Mouse (Mus musculus) lung, postnatal 0 days (tissue): ENCODE measurements around the gene Cfap161. TPM values are rescaled to one million over a fixed set of nuclear protein-coding genes. Genes with fewer than 3 reads are reported as not detected.

Experiments
- ATAC-seq: fragments of 200-750 bp; cut with Nextera tagmentation; 2 replicates; pipeline ENCODE4 v1.8.0; 2017; ENCODE audit warnings: moderate library complexity
- DNase-seq: peaks from one replicate; pipeline ENCODE4 v3.0.0-alpha.2; 2016; ENCODE audit warnings: low spot score
- H3K27ac ChIP-seq: fragments of 300-500 bp; sonication (generic); 2 replicates; pipeline ENCODE4 v1.5.1; 2014; ENCODE audit warnings: antibody characterized with exemption, mild to moderate bottlenecking, low read length, mixed read lengths
- H3K27me3 ChIP-seq: fragments of 300-500 bp; sonication (generic); replicated peaks from 2 replicates; pipeline ENCODE4 v1.6.1; 2014; ENCODE audit warnings: low read length, mixed read lengths; ENCODE audit not compliant: insufficient read depth
- H3K36me3 ChIP-seq: fragments of 300-500 bp; sonication (generic); 2 replicates; pipeline ENCODE4 v1.6.1; 2014; ENCODE audit warnings: low read length, mixed read lengths; ENCODE audit not compliant: insufficient read depth
- H3K4me1 ChIP-seq: fragments of 300-500 bp; sonication (generic); 2 replicates; pipeline ENCODE4 v1.6.1; 2014; ENCODE audit warnings: antibody characterized with exemption, low read depth, low read length, mixed read lengths; ENCODE audit not compliant: insufficient read depth
- H3K4me2 ChIP-seq: fragments of 300-500 bp; sonication (generic); replicated peaks from 2 replicates; pipeline ENCODE4 v1.6.1; 2014; ENCODE audit warnings: low read depth, mild to moderate bottlenecking, low read length, moderate library complexity, mixed read lengths
- H3K4me3 ChIP-seq: fragments of 300-500 bp; sonication (generic); 2 replicates; pipeline ENCODE4 v1.5.1; 2014; ENCODE audit warnings: low read depth, low read length
- H3K9ac ChIP-seq: fragments of 300-500 bp; sonication (generic); replicated peaks from 2 replicates; pipeline ENCODE4 v1.6.1; 2014; ENCODE audit warnings: low read depth, mild to moderate bottlenecking
- H3K9me3 ChIP-seq: fragments of 300-500 bp; sonication (generic); 2 replicates; pipeline ENCODE4 v1.6.1; 2016; ENCODE audit warnings: low read length, mixed read lengths
- CTCF ChIP-seq: IDR thresholded peaks from 2 replicates; pipeline ENCODE4 v1.5.1; 2016; ENCODE audit warnings: antibody characterized with exemption, mild to moderate bottlenecking
- EP300 ChIP-seq: IDR thresholded peaks from 2 replicates; pipeline ENCODE4 v1.6.1; 2016; ENCODE audit warnings: antibody characterized with exemption, mild to moderate bottlenecking, control low read depth
- WGBS: fragments of 180-500 bp; shearing (Covaris S2); extraction: QIAGEN DNeasy Blood & Tissue Kit; methylation state at CpG from one replicate; pipeline ENCODE4 v1.1.7; 2014; 5-methylcytosine and 5-hydroxymethylcytosine counted together
- polyA plus RNA-seq: library from polyadenylated mRNA; unstranded; fragments of >200 nt; fragmentation: Nextera tagmentation; extraction: Ambion mirVana; gene quantifications from 2 replicates; pipeline ENCODE4 v1.2.1, GENCODE M21; 2015

Gene Cfap161
- polyA plus RNA-seq, 1 experiment from 2014 or later: 6.8 TPM

DNA sequence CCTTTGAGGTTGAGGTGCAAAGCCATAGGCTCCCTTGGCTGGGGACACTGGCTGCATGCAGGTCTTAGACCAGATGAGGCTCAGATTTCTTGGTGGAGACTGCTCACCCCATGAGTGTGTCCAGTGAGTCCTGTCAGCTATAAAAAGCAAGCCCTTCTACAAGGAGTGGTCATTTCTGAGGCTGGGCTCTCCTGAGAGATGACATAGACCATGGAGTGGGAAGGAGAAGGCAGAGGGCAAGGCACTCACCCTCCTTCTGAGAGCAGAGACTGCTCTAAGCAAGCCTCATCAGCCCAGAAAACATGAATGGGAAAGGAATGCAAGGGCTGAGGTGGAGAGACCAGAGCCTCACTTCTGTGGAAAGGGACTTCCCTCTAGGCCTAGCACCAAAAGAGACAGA is 68.9 kb downstream of the Cfap161 start:
- TF ChIP-seq CTCF (no peak), EP300 (no peak)
- Histone ChIP-seq H3K4me2 (no peak overlapping the region), H3K9me3 (no peaks in the 10 kb centered on the region)

DNA sequence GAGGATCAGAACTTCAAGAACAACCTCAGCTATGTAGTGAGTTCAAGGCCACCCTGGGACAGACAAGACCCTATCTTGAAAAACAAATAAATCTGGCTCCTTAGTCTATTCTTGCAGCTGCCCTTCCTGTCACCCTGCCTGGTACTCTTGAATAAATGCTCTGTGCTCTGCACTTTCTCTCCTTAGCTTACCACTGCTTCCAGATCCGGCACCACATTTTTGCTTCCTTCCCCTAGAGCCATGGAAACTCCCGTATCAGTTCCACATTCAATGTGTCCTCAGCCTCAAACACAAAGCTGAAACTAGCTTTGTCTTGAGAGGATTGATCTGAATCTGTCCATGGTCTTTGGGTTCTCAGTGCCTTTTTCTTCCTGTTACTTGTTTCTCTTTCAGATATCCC is 70.1 kb downstream of the Cfap161 start:
- Histone ChIP-seq H3K27ac (no peak overlapping the region), H3K27me3 (no peaks in the 10 kb centered on the region), H3K4me2 (no peak overlapping the region), H3K4me1 (no peaks in the 10 kb centered on the region), H3K4me3 (no peak overlapping the region), H3K9ac (no peak overlapping the region), H3K36me3 (no peaks in the 10 kb centered on the region), H3K9me3 (no peaks in the 10 kb centered on the region)
- TF ChIP-seq CTCF (no peak), EP300 (no peak)
- ATAC-seq (no peak), DNase-seq (no peak)
- 45% methylated on average over 2 of the region's 2 CpGs for WGBS

More for the DNA sequence above, 68.9 kb downstream of the Cfap161 start:
- H3K4me3 ChIP-seq: no peak overlapping the region
- DNase-seq (no peak), ATAC-seq (no peak)
- H3K27ac ChIP-seq: no peak overlapping the region
- no peak overlapping the region for H3K9ac ChIP-seq
- H3K27me3 ChIP-seq: no peaks in the 10 kb centered on the region
- no peaks in the 10 kb centered on the region for H3K36me3 ChIP-seq
- H3K4me1 ChIP-seq: no peaks in the 10 kb centered on the region

Other genes starting within 250 kb of the Cfap161 start
- gene Tmc3, start 210.0 kb downstream of the Cfap161 start, polyA plus RNA-seq: 0.11 and 0.24 TPM in 2 replicates
- 12.9 and 13.4 TPM in 2 replicates for gene Stard5, start 162.9 kb downstream of the Cfap161 start, polyA plus RNA-seq
- 7.9 and 8.0 TPM in 2 replicates for gene Il16, start 49.2 kb downstream of the Cfap161 start, polyA plus RNA-seq
- gene Tlnrd1, start 89.4 kb upstream of the Cfap161 start, polyA plus RNA-seq: 18.9 and 22.5 TPM in 2 replicates
- 97.9 and 104 TPM in 2 replicates for gene Mesd, start 89.6 kb upstream of the Cfap161 start, polyA plus RNA-seq